Mouse (Mus musculus) embryonic stem cell, embryonic (primary cell): ENCODE results near the gene Palm2.

Experiments used
- CTCF ChIA-PET, 4 experiments: fragments of 300-600 bp in 2 of 4; fragments of 350-600 bp in 2 of 4; sonication (Branson Sonifier 250); formaldehyde crosslinking; loops; one replicate each; lab custom pipeline; 2022; ENCODE audit warnings: inconsistent platforms in 2 of 4; lab: Charles Lee
- POLR2A ChIA-PET, 4 experiments: fragments of 300-600 bp in 2 of 4; fragments of 350-600 bp in 2 of 4; sonication (Branson Sonifier 250); formaldehyde crosslinking; loops; one replicate each; lab custom pipeline; 2022; ENCODE audit warnings: antibody characterized with exemption in 4 of 4, inconsistent platforms in 1 of 4; lab: Charles Lee

Gene Palm2

DNA sequence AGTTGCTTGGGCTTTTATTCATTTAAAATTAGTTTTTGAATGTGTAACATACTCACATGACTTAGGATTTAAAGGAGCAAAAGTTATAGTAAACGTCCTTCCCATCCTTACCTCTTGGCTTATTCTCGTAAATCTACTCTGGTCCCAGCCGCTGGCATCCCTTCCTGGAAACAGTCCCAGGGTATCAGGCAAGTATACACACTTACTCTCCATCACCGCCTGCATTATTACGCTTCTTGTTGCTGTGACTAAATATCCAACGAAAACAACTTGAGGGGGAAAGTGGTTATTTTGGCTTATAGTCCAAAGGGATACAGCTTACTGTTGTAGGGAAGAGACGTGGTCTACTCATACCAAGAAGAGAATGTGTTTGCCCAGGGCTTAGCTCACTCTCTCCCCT is 113.7 kb downstream of the Palm2 start:
- POLR2A ChIA-PET = interaction anchor here in 1 of 4 experiments (0.6 kb wide), 1 partner anchor 1054 kb away, joined by 3 read pairs; no protein-coding TSS in a partner anchor
- CTCF ChIA-PET = interaction anchor here in 1 of 4 experiments (0.9 kb wide), 1 partner anchor 126 kb away, joined by 6 read pairs; no protein-coding TSS in a partner anchor

DNA sequence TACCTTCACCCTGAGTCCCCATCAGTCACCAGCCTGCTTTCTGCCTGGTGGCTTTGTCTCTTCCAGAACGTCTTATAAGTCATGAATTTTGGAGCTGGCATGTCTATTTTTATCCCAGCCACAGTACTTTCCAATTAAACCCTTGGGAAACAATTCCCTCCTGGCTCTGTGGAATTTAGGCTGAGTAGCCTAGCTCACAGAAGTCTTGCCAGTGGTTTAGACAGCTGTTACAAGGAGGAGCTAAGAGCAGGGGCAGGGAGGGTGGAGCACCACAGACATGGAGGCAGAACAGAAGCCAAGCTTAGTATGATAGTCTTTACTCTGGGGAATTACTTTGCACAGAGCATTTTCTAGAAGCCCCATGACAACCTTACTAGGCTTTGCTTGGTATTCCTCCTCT is 116.2 kb downstream of the Palm2 start:
- ChIA-PET POLR2A (no interaction called here), CTCF (no interaction called here)

DNA sequence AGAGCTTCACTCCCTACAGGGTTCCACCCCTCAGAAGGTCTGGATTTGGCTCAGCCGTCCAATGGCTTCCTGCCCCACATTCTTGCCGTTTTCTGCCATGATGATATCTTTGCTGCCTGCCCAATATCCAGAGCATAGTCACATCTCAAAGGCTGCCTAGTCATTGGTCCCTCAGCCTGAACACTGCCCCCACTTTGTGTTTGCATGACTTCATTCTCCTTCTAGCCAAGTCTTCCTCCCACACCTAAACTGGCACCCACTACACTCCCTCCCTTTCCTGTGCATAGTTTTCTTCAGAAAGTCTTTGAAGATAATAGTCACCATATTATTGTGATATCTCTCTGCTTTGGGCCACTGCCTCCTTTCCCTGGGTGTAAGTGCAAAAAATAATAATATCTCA is 123.1 kb downstream of the Palm2 start:
- ChIA-PET CTCF (no interaction called here), POLR2A (interaction anchor here in 1 of 4 experiments (0.7 kb wide), 1 partner anchor 10 kb away, joined by 3 read pairs; no protein-coding TSS in a partner anchor)

DNA sequence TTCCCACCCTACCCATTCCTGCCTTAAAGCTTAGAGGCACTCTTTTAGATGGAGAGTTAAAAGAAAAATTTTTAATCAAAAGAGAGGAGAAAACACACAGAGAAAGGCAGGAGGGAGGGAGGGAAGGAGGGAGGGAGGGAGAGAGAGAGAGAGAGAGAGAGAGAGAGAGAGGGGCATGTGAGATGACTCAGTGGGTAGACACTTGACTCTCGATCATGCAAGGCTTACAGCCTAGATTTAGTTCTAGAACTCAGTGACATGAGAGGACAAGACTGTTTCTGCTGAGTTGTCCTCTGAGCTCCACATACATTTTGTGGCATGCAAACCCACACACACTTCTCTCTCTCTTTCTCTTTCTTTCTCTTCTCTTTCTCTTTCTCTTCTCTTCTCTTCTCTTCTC is 125.4 kb downstream of the Palm2 start:
- ChIA-PET POLR2A (interaction anchor here in 1 of 4 experiments (0.6 to 1.7 kb wide), 3 partner anchors 21 to 397 kb away, joined by 3 to 7 read pairs (median 3); partner anchors contain the start of gene Txn1), CTCF (interaction anchor here in 1 of 4 experiments (0.6 kb wide), 1 partner anchor 1442 kb away, joined by 6 read pairs; no protein-coding TSS in a partner anchor)

DNA sequence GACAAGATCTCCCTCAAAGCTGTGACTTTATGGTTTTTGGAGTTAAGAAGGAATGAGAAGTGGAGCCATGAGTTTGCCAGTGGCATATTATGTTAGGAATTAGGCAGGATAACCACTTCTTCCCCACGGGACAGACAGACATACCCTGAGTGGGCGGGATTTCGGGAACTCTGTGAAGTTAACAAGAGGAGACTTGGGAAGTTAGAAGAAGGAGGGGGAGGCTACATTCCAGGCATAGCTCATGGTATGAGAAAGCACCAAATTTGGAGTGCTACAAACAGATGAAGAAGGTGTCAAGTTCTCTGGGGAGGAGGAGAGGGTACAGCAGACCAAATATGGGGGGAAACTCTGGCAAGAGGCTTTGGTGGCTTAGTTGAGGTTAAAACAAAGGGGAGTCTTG is 126.0 kb downstream of the Palm2 start:
- ChIA-PET POLR2A (interaction anchor here in 1 of 4 experiments (0.6 to 1.0 kb wide), 2 partner anchors 11 to 67 kb away, joined by 6 read pairs; no protein-coding TSS in a partner anchor), CTCF (interaction anchor here in 1 of 4 experiments (0.6 kb wide), 1 partner anchor 1443 kb away, joined by 6 read pairs; no protein-coding TSS in a partner anchor)

DNA sequence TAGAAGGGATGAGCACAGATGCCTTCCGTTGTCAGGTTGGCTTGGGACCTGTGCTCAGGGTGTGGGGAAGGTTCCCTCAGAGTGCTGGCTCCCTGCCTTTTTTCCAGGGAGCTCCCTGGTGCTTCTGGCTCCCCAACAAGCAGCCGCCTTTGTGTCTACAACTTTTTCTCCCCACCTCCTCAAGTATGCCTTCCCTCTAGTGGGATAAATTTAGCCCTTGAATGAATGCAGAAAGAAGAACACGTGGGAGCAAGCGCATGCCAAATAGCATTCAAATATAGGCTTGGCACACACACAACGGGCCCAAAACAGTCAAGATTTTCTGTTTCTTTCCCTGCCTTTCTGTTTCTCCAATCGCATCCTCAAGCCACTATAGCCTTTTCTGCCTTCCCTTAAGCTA is 127.0 kb downstream of the Palm2 start:
- CTCF ChIA-PET = interaction anchor here in 2 of 4 experiments (0.6 to 0.7 kb wide), 2 partner anchors 298 to 557 kb away, joined by 3 to 5 read pairs; no protein-coding TSS in a partner anchor
- POLR2A ChIA-PET = interaction anchor here in 1 of 4 experiments (0.6 kb wide), 1 partner anchor 617 kb away, joined by 11 read pairs; no protein-coding TSS in a partner anchor

DNA sequence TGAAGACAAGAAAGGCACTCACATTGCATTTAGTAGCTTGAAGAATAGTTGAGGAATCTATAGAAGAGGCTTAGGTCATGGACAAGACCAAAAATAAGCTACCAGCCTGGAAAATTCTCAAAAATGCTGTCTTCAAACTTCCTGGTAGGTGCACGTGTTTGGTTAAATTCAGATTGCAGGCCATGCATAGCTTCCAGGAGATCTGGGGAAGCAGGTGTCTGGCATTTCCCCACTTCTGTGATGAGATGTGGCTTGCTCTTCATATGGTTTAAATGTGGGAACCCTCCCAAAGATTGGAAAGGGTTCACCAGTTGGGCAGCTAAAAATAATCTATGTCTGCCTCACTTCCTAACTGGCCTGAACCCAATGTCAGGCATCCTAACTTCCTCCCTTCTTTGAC is 131.2 kb downstream of the Palm2 start:
- POLR2A ChIA-PET = interaction anchor here in 1 of 4 experiments (1.2 kb wide), 1 partner anchor 12 kb away, joined by 3 read pairs; no protein-coding TSS in a partner anchor
- CTCF ChIA-PET = interaction anchor here in 1 of 4 experiments (1.9 kb wide), 1 partner anchor 113 kb away, joined by 5 read pairs; no protein-coding TSS in a partner anchor

DNA sequence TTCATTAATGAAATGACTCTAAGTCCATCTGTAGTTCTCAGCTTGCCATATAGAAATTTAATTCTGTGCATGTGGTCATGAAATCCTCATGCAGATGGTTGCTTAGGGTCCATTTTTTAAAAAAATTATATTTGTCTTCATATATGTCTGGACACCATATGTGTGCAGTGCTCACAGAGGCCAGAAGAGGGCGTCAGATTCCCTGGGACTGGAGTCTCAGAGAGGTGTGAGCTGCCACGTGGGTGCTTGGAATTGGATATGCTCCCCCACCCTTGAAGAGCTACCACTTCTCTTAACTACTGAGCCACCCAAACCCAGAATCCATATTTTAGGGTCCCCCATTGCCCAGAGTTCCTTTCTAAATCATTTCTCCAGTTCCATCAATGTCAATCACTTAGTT is 131.8 kb downstream of the Palm2 start:
- CTCF ChIA-PET = interaction anchor here (0.6 to 1.9 kb wide), 8 partner anchors 10 to 878 kb away, joined by 3 to 5 read pairs (median 3); no protein-coding TSS in a partner anchor
- POLR2A ChIA-PET = interaction anchor here in 1 of 4 experiments (1.2 kb wide), 1 partner anchor 23 kb away, joined by 3 read pairs; no protein-coding TSS in a partner anchor

DNA sequence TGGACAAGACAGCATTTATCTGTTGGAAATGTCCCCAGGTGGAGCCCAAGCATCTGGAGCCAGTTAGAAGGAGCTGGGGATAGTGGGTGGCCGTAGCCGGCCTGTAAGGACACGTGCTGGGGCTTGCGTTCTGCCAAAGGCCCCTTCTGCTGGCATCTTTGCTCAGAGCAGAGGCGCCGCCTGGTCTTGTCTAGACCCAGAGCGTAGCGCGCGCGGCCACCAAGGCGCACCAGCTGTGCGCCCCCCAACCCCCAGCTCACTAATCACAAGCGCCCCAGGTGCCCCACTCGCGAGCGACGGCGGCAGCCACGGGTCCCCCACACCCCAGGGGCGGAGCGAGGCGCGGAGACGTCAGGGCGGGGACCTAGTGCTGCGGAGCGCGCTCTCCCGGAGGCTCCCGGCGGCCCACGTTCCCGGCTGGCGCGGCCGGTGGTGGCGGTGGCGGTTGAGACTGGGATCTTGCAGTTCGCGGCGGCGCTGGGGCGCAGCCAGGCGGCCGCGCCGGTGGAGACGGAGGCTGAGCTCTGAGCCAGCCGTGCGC is 133.7 kb downstream of the Palm2 start, which contains the start of gene Pakap:
Gene Pakap, plus strand, starts transcription at position 514 of the 541 bp plus-strand sequence.
- ChIA-PET POLR2A (interaction anchor here in 3 of 4 experiments (0.6 to 1.6 kb wide), 4 partner anchors 10 to 389 kb away, joined by 3 to 5 read pairs (median 3); partner anchors contain the start of gene Txn1 (in 1 of the 3)), CTCF (interaction anchor here in 2 of 4 experiments (0.6 to 1.3 kb wide), 3 partner anchors 116 to 455 kb away, joined by 3 to 6 read pairs (median 3); no protein-coding TSS in a partner anchor)

DNA sequence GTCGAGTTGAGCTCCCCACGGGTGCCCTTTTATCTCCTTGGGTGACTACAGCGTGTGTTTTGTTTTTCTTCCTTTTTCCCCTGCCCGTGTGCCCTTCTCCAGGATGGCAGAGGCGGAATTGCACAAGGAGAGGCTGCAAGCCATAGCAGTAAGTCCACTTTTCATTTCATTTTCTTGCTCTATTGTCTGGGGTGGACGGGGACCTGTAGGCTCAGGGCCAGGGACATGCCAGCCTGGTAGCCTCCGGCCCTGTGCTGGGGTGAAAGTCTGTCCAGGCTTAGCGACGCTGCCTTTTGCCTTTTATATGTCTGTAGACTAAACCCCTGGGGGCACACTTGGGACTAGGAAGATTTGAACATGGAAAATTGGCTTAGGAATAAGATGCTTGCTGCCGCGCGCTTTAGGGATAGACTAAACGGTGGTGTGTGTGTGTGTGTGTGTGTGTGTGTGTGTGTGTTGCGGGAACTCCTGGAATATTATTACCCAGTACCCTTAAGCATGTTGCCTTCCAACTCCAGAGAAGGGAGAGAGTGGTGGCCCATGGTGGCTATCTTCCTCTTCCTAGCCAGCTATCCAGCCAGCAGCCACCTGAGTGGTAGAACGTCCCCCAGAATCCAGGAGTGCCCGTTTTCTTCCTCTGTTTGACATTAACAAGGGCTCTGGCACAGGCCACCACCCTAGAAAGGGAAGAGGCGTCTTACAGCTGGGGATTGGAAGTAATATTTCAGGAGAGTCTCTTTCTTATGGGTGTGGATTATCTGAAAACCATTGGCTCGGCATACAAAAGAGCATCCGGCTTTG is 134.4 kb downstream of the Palm2 start:
- CTCF ChIA-PET = interaction anchor here in 2 of 4 experiments (0.6 to 1.3 kb wide), 3 partner anchors 116 to 456 kb away, joined by 3 to 6 read pairs (median 3); no protein-coding TSS in a partner anchor
- POLR2A ChIA-PET = interaction anchor here in 2 of 4 experiments (1.1 to 1.6 kb wide), 3 partner anchors 9 to 388 kb away, joined by 3 to 5 read pairs (median 3); partner anchors contain the start of gene Txn1 (in 1 of the 2)

DNA sequence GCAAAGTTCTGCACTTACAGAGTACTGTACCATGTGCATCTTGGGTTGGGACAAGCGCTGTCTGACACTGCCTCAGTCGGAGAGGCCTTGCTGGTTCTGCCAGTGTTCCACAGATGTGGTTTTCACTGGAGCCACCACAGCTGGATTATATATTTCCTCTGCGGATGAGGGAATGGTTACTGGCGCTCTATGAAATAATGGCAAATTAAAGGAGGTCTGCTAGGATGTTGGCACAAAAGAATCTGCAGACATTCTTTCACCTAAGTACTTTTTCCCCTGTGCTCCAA is 135.0 kb downstream of the Palm2 start:
- POLR2A ChIA-PET = interaction anchor here in 1 of 4 experiments (1.4 kb wide), 1 partner anchor 8 kb away, joined by 3 read pairs; no protein-coding TSS in a partner anchor
- CTCF ChIA-PET = no interaction called here

DNA sequence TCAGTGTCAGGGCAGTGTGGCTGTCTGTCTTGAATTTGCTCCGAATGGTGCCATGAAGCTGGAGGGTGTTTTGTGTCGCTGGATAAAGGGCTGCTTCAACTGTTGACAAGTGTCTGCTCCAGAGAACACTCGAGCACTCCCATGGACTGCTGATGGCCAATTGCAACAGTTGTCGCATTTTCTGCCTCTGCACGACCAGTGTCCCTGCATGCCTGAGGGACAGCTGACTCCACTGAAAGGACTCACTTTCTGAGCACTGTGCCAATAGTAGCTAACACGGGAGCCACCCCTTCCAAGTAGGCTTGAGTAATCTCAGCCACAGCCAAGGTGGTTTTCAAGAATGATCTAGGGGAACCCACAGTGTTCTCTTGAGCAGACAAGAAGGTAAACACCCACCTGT is 135.7 kb downstream of the Palm2 start:
- CTCF ChIA-PET = interaction anchor here in 2 of 4 experiments (0.6 kb wide), 2 partner anchors 108 to 178 kb away, joined by 3 to 18 read pairs; no protein-coding TSS in a partner anchor
- POLR2A ChIA-PET = no interaction called here

DNA sequence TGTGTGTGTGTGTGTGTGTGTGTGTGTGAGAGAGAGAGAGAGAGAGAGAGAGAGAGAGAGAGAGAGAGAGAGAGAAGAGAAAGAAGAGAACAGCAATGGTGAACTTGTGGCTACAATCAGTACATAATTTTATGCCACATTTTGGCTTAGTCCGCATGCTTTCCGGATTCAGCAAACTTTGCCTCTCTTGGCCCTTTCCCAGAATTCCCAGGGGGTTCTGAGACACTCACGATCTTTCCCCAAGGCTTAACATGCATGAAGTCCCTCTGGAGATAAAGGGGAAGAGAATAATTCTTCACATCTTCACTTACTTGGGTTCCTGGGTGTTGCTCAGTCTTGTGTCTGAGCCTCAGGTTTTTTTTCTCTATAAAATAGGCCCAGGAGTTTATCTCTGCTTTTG is 136.2 kb downstream of the Palm2 start:
- ChIA-PET CTCF (no interaction called here), POLR2A (no interaction called here)

DNA sequence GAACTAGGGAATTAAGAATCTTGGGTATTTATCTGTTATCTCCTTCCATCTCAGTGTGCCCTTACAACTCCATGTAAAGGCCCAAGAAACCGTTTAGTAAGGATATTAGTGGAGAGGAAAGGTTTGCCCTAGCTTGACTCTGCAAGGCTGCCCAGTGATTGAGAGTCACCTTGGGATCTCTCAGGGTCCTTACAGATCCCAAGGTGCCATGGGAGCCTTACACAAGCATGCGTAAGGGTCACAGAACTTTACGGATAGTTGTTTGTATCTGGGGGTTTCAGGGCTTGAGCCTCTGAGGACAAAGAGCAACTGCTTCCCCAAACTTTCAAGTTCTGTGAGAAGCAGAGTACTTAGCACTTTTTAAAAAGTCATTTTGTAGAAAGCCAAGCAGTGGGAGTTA is 140.1 kb downstream of the Palm2 start:
- ChIA-PET CTCF (interaction anchor here in 1 of 4 experiments (0.6 kb wide), 1 partner anchor 215 kb away, joined by 3 read pairs; no protein-coding TSS in a partner anchor), POLR2A (no interaction called here)

DNA sequence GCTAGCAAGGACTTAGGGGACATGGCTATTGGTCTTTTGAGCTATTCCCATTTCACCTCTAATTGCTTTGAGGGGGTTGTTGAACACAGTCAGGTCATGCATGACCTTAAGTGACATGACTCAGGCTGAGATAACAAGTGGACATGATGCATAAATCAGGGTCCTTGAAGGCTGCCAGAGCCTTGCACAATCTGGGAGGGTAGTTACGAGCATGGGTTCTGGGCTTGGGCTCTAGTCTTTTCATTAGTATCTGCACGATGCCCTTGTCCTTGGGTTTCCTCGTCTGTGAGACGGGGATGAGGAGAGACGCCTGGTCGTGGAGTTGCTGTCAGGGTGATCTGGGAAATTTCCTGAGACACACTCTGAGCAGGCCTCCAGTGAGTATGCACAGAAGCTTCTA is 140.6 kb downstream of the Palm2 start:
- ChIA-PET POLR2A (no interaction called here), CTCF (no interaction called here)

DNA sequence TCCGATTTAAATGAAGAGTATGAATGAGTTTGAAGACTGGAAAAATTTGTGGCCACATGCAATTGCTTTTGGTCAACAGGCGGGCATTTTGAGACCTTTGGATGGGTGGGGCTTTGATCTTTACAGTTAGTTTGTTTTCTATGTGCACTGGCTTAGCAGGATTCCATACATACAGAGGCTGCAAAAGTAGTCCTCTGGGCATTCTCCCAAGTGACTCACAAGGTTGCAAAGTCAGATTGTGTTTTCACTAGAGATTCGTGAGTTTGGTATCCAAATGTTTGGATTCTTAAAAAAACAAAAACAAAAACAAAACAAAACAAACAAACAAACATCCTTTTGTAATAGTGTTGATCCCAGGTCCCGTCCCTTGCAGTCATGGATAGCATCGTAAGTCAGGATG is 141.6 kb downstream of the Palm2 start:
- CTCF ChIA-PET = no interaction called here
- POLR2A ChIA-PET = no interaction called here

DNA sequence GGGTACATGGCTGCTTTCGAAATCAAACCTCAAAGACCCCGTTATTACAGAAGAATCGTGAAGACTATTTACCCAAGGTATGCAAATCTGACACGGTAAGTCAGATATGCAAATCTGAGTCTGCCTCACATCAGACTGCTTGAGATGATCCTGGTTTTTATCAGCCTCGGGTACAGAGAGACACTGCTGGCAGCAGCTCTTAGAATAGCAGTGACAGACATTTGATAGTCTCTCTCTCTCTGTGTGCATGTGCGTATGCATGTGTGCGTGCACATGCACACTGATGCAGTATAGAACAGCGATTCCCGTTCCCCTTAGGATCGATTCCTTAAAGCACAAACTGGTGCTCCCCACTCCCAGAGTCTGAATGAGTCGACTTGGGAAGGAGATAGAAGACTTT is 142.0 kb downstream of the Palm2 start:
- ChIA-PET POLR2A (no interaction called here), CTCF (no interaction called here)

DNA sequence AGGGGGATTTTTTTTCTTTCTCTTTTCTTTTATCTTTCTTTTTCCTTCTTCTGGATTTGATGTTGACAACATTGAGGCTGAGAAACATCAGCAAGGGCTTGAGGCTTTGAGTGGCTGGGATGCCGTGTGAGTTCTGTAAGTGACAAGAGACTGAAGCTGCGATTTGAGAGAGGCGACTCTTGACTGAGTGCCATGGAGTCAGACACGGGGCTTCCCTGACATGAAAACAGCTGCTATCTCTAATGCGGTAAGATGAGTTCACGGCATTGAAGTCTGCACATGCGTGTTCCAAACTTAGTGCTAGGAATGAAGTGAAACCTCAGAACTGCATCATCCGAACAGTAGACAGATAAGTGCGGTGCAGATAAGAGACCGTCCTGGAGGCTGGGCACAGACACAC is 145.6 kb downstream of the Palm2 start:
- POLR2A ChIA-PET = no interaction called here

More for the DNA sequence above, 145.6 kb downstream of the Palm2 start:
- CTCF ChIA-PET = no interaction called here
